Comparison of ENCODE assay signal across 10 mouse cellular contexts in genomic region chr9:54502873-54503272, GRCm38 (mm10). TPM values are rescaled to one million over a fixed set of nuclear protein-coding genes. Genes with fewer than 3 reads are reported as not detected.
DNase-seq lines count a peak whose midpoint lies in the region; ATAC-seq lines count a peak whose summit lies in the region.
"Had no signal": no experiment of that assay in that cellular context is flagged by ENCODE, and none has a peak within 500 bp of the region (broad histone marks: within the 10 kb centered on the region; RNA-seq: fewer than 3 reads in every experiment).

No protein-coding gene starts in this region.

- peaks cover 14% of the 10 kb centered on the region for H3K27me3 ChIP-seq in lung, embryonic 16.5 days (ENCODE audit: control insufficient read depth, insufficient read depth, low read depth, low read length)
- H3K27me3 ChIP-seq in forebrain, embryonic 16.5 days (replicated peaks; ENCODE audit: control insufficient read depth, insufficient read depth, low read length), result no peaks in the 10 kb centered on the region
- peaks cover 6% of the 10 kb centered on the region; the same call in 1 of the 2 replicates for H3K27me3 ChIP-seq in stomach, embryonic 15.5 days (replicated peaks)
- H3K27me3 ChIP-seq: Patski had no signal

- 6% methylated on average over 12 of the region's 12 CpGs for WGBS in lung, embryonic 16.5 days
- WGBS in forebrain, embryonic 16.5 days, result 5% methylated on average over 12 of the region's 12 CpGs
- WGBS in stomach, embryonic 15.5 days, result 11% methylated on average over 12 of the region's 12 CpGs

- no peak for DNase-seq in lung, postnatal 4 days
- peak; percentile 54 to 61 for DNase-seq in kidney, postnatal 36 days
- DNase-seq in frontal cortex, adult 2 months (ENCODE audit: extremely low spot score in 1 of 2, low spot score in 1 of 2), result no peak
- DNase-seq in gastrocnemius, postnatal 10 days, result no peak

- no peak for ATAC-seq in lung, embryonic 16.5 days (ENCODE audit: low read depth)
- ATAC-seq in forebrain, embryonic 16.5 days, result no peak
- no peak for ATAC-seq in stomach, embryonic 15.5 days (ENCODE audit: insufficient read depth, low FRiP score, low read depth)
- ATAC-seq in monocyte, adult 5-6 weeks (replicated peaks; ENCODE audit: insufficient number of reproducible peaks, low FRiP score, low TSS enrichment, poor library complexity, severe bottlenecking), result no peak
- ATAC-seq: Patski had no signal

- H3K4me1 ChIP-seq in lung, embryonic 16.5 days (replicated peaks; ENCODE audit: control insufficient read depth, insufficient read depth, low read length), result 0 out of 2 replicates have a peak, but pooled peaks cover 5% of the 10 kb centered on the region
- peaks cover 24% of the 10 kb centered on the region for H3K4me1 ChIP-seq in forebrain, embryonic 16.5 days (replicated peaks; ENCODE audit: control insufficient read depth, insufficient read depth, low read length)
- H3K4me1 ChIP-seq in stomach, embryonic 15.5 days, result no peaks in the 10 kb centered on the region

- no peak overlapping the region for H3K27ac ChIP-seq in lung, embryonic 16.5 days (ENCODE audit: low read length)
- H3K27ac ChIP-seq in forebrain, embryonic 16.5 days (ENCODE audit: low read length), result no peak overlapping the region
- H3K27ac ChIP-seq in stomach, embryonic 15.5 days, result no peak overlapping the region

- H3K9me3 ChIP-seq in lung, embryonic 16.5 days (ENCODE audit: control insufficient read depth, low read length), result no peaks in the 10 kb centered on the region
- no peaks in the 10 kb centered on the region for H3K9me3 ChIP-seq in forebrain, embryonic 16.5 days (ENCODE audit: control insufficient read depth, low read length)
- no peaks in the 10 kb centered on the region for H3K9me3 ChIP-seq in stomach, embryonic 15.5 days

- no peak overlapping the region for H3K4me3 ChIP-seq in lung, embryonic 16.5 days (ENCODE audit: low read length)
- peak overlapping the region; percentile 81; the same call in 1 of the 2 replicates for H3K4me3 ChIP-seq in forebrain, embryonic 16.5 days (replicated peaks; ENCODE audit: low read length)
- H3K4me3 ChIP-seq in stomach, embryonic 15.5 days (replicated peaks), result peak overlapping the region; percentile 70; the same call in 1 of the 2 replicates

- peak overlapping the region; percentile 15; the same call in 1 of the 2 replicates for H3K4me2 ChIP-seq in lung, embryonic 16.5 days (ENCODE audit: low read depth, low read length)
- H3K4me2 ChIP-seq in forebrain, embryonic 16.5 days (ENCODE audit: low read length), result peak overlapping the region; percentile 74
- H3K4me2 ChIP-seq in stomach, embryonic 15.5 days, result peak overlapping the region; percentile 91

- no peak overlapping the region for H3K9ac ChIP-seq in lung, embryonic 16.5 days (ENCODE audit: low read length)
- no peak overlapping the region; the same call in 1 of the 2 replicates for H3K9ac ChIP-seq in forebrain, embryonic 16.5 days (replicated peaks; ENCODE audit: low read depth, low read length)
- no peak overlapping the region for H3K9ac ChIP-seq in stomach, embryonic 15.5 days

- no peaks in the 10 kb centered on the region for H3K36me3 ChIP-seq in lung, embryonic 16.5 days (ENCODE audit: control insufficient read depth, insufficient read depth, low read length)
- no peaks in the 10 kb centered on the region for H3K36me3 ChIP-seq in forebrain, embryonic 16.5 days (ENCODE audit: control insufficient read depth, insufficient read depth)
- no peaks in the 10 kb centered on the region for H3K36me3 ChIP-seq in stomach, embryonic 15.5 days

RNA-seq across cellular contexts. Expression of gene Dmxl2, which starts 1.4 kb away (rescaled TPM):
- 2.2 and 3.1 TPM in 2 replicates for polyA plus RNA-seq in lung, embryonic 16.5 days (2015; fragmentation: Nextera tagmentation; extraction: Ambion mirVana)
- polyA plus RNA-seq in forebrain, embryonic 16.5 days (2015; fragmentation: Nextera tagmentation; extraction: Ambion mirVana), result 57.0 and 60.6 TPM in 2 replicates
- polyA plus RNA-seq in stomach, embryonic 15.5 days (2015; fragmentation: Nextera tagmentation; extraction: Ambion mirVana), result 4.6 and 5.8 TPM in 2 replicates
- polyA plus RNA-seq in frontal cortex, adult 2 months (2012; rRNA removed), result 87.6 and 92.6 TPM in 2 replicates
- total RNA-seq in monocyte, adult 5-6 weeks (2017), result 2.8 to 15.1 TPM (median 12.4 TPM) in 3 replicates
- total RNA-seq in gastrocnemius, postnatal 10 days (2021), result 1 to 10 TPM; 5.5 to 7.0 TPM

RNA-seq across cellular contexts. Expression of gene Sh2d7, which starts 35.9 kb away (rescaled TPM):
- polyA plus RNA-seq in lung, embryonic 16.5 days (2015; fragmentation: Nextera tagmentation; extraction: Ambion mirVana), result not detected in 2 replicates
- 0.16 TPM in 1 of 2 replicates, not detected in the other for polyA plus RNA-seq in forebrain, embryonic 16.5 days (2015; fragmentation: Nextera tagmentation; extraction: Ambion mirVana)
- not detected in 2 replicates for polyA plus RNA-seq in stomach, embryonic 15.5 days (2015; fragmentation: Nextera tagmentation; extraction: Ambion mirVana)
- 0.06 TPM in 1 of 2 replicates, not detected in the other for polyA plus RNA-seq in frontal cortex, adult 2 months (2012; rRNA removed)
- 2.4 TPM in 1 of 3 replicates, not detected in the others for total RNA-seq in monocyte, adult 5-6 weeks (2017)
- total RNA-seq in gastrocnemius, postnatal 10 days (2021), result not detected
- total RNA-seq: hematopoietic stem cell, adult 5-6 weeks had no signal

RNA-seq across cellular contexts. Expression of gene Cib2, which starts 57.1 kb away (rescaled TPM):
- polyA plus RNA-seq in lung, embryonic 16.5 days (2015; fragmentation: Nextera tagmentation; extraction: Ambion mirVana), result 9.7 and 10.2 TPM in 2 replicates
- 36.8 and 40.5 TPM in 2 replicates for polyA plus RNA-seq in forebrain, embryonic 16.5 days (2015; fragmentation: Nextera tagmentation; extraction: Ambion mirVana)
- 10.6 and 11.0 TPM in 2 replicates for polyA plus RNA-seq in stomach, embryonic 15.5 days (2015; fragmentation: Nextera tagmentation; extraction: Ambion mirVana)
- polyA plus RNA-seq in frontal cortex, adult 2 months (2012; rRNA removed), result 29.3 and 34.6 TPM in 2 replicates
- 0.39 to 2.2 TPM (median 2.2 TPM) in 3 replicates for total RNA-seq in monocyte, adult 5-6 weeks (2017)
- total RNA-seq in gastrocnemius, postnatal 10 days (2021), result 10 to 100 TPM; 23.6 to 23.9 TPM
- total RNA-seq: hematopoietic stem cell, adult 5-6 weeks had no signal

Comparison
In these comparisons a context has a peak if more than half of its experiments do, and no peak if none do; other contexts are left out.
1. H3K4me2 ChIP-seq: peak in every context shown above with its lines; median percentile 91 in stomach, embryonic 15.5 days; 74 in forebrain, embryonic 16.5 days; 15 in lung, embryonic 16.5 days.
2. DNase-seq: peak in kidney, postnatal 36 days (2 of 2); none in lung, postnatal 4 days (0 of 2), frontal cortex, adult 2 months (0 of 2) and gastrocnemius, postnatal 10 days (single experiment).